Mouse (Mus musculus) thymus, adult 2 months (tissue): ENCODE measurements at regions not wholly inside any gene's neighbourhood (a gene's known extent, or its start where the extent isn't known, plus 50 kb on each side); places are given as distances from the start of the nearest gene placed in this dataset.

Experiments
- CTCF ChIP-seq: fragments of 200-500 bp; IDR thresholded peaks from 2 replicates; pipeline ENCODE4 v1.5.1; 2012; ENCODE audit warnings: mild to moderate bottlenecking, control low read depth, low read length, moderate library complexity, borderline replicate concordance; ENCODE audit not compliant: control insufficient read depth, poor library complexity, insufficient read depth; ENCODE audit errors: extremely low read depth
- POLR2A ChIP-seq: fragments of 200-500 bp; IDR thresholded peaks from 2 replicates; pipeline ENCODE4 v1.6.1; 2012; ENCODE audit warnings: mild to moderate bottlenecking, low read length, control low read depth, moderate library complexity; ENCODE audit not compliant: control insufficient read depth, poor library complexity, insufficient read depth; ENCODE audit errors: extremely low read depth

- TF ChIP-seq CTCF (no peak), POLR2A (no peak)
Measured at GRCm38 (mm10) chr1:89011454-89011853, 58.8 kb upstream of the Sh3bp4 start.
